Mouse (Mus musculus) lung, adult 2 months (tissue): Measurements from ENCODE around the gene Dab1.

Source experiments
- CTCF ChIP-seq: fragments of 200-500 bp; IDR thresholded peaks from 2 replicates; pipeline ENCODE4 v1.5.1; 2011; ENCODE audit warnings: mild to moderate bottlenecking, low read length, control low read depth; ENCODE audit not compliant: insufficient read depth
- POLR2A ChIP-seq: fragments of 200-500 bp; IDR thresholded peaks from 2 replicates; pipeline ENCODE4 v1.6.1; 2011; ENCODE audit warnings: low read depth, mild to moderate bottlenecking, control low read depth, low read length, borderline replicate concordance; ENCODE audit errors: extremely low read depth

DNA sequence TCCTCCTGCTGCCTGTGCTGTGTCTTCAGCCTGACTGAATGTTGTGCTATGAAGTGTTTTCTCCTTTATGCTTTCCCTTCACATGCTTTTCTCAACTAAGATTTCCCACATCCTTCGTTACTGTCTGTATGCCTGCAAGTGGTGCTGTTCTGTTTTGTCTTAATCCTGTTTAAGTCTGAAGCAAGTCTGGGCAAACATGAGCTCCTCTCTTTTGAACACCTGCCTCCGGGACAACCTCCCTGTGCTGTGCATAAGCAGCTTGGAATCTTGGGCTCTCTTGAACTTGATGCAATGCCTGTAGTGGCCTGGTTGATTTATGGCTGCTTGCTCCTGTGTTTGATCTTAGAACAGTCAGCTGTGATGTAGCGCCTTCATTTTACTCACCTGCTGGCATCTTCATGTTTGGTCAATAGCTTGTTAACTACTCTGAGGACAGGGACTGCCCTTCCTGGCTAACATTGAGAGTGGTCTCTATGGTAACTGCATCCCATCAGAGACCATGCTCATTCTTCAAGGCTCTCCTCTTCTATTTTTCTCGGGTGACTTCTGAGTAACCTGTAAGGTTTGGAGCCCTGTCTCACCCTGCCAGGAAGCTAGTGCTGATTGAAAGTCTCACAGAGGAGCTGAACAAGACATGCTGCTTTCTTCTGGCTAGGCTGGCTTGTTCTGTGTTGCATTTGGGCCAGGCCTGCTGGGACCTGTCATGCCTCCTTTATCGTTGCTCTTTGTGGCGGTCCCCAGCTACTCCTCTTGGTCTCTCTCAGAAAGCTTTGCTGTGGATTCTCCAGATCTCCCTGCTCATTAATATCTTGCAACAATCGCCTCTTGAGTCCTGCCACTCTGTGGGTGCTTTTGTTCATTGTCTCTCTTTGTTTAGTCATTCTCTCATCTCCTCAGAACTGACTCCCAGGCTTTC is 342.2 kb downstream of the Dab1 start:
- no peak for TF ChIP-seq CTCF
- no peak for TF ChIP-seq POLR2A
